Mouse (Mus musculus) CH12.LX (cell line): Measurements from ENCODE around the gene Rab43.
A peak's percentile ranks its signal among the peaks of the same experiment; 100 is the strongest.

Source experiments
- CTCF ChIP-seq, 2 experiments: IDR thresholded peaks in 1 of 2; conservative IDR thresholded peaks in 1 of 2; 2 replicates each; pipeline ENCODE4 v1.5.1; 2011 to 2012; ENCODE audit warnings: low read depth in 2 of 2, low read length in 2 of 2, improper control_type of control experiment in 1 of 2, inconsistent platforms in 1 of 2, mild to moderate bottlenecking in 1 of 2, moderate library complexity in 1 of 2
- E2F4 ChIP-seq: IDR thresholded peaks from 2 replicates; pipeline ENCODE4 v1.6.1; 2011; ENCODE audit warnings: low read depth, low read length, improper control_type of control experiment; ENCODE audit not compliant: insufficient replicate concordance
- HCFC1 ChIP-seq: IDR thresholded peaks from 2 replicates; pipeline ENCODE4 v1.6.1; 2012; ENCODE audit warnings: low read depth, mild to moderate bottlenecking, inconsistent platforms, low read length, improper control_type of control experiment
- JUN ChIP-seq: IDR thresholded peaks from 2 replicates; pipeline ENCODE4 v1.6.1; 2011; ENCODE audit warnings: low read depth, mild to moderate bottlenecking, low read length, improper control_type of control experiment, moderate library complexity; ENCODE audit not compliant: insufficient read depth
- MAX ChIP-seq: IDR thresholded peaks from 2 replicates; pipeline ENCODE4 v1.6.1; 2011; ENCODE audit warnings: low read length, improper control_type of control experiment
- MEF2A ChIP-seq: IDR thresholded peaks from 2 replicates; pipeline ENCODE4 v1.6.1; 2014; ENCODE audit warnings: low read depth, mild to moderate bottlenecking, inconsistent platforms, low read length, improper control_type of control experiment, borderline replicate concordance
- PAX5 ChIP-seq: IDR thresholded peaks from 2 replicates; pipeline ENCODE4 v1.6.1; 2012; ENCODE audit warnings: low read length, inconsistent platforms, mixed read lengths
- POLR2A ChIP-seq: IDR thresholded peaks from 2 replicates; pipeline ENCODE4 v1.6.1; 2011; ENCODE audit warnings: low read depth, mild to moderate bottlenecking, improper control_type of control experiment, low read length
- SIN3A ChIP-seq: IDR thresholded peaks from 2 replicates; pipeline ENCODE4 v1.6.1; 2012; ENCODE audit warnings: low read length, improper control_type of control experiment, inconsistent platforms
- ZKSCAN1 ChIP-seq: IDR thresholded peaks from 2 replicates; pipeline ENCODE4 v1.6.1; 2012; ENCODE audit warnings: low read depth, inconsistent platforms, low read length, improper control_type of control experiment, borderline replicate concordance

DNA sequence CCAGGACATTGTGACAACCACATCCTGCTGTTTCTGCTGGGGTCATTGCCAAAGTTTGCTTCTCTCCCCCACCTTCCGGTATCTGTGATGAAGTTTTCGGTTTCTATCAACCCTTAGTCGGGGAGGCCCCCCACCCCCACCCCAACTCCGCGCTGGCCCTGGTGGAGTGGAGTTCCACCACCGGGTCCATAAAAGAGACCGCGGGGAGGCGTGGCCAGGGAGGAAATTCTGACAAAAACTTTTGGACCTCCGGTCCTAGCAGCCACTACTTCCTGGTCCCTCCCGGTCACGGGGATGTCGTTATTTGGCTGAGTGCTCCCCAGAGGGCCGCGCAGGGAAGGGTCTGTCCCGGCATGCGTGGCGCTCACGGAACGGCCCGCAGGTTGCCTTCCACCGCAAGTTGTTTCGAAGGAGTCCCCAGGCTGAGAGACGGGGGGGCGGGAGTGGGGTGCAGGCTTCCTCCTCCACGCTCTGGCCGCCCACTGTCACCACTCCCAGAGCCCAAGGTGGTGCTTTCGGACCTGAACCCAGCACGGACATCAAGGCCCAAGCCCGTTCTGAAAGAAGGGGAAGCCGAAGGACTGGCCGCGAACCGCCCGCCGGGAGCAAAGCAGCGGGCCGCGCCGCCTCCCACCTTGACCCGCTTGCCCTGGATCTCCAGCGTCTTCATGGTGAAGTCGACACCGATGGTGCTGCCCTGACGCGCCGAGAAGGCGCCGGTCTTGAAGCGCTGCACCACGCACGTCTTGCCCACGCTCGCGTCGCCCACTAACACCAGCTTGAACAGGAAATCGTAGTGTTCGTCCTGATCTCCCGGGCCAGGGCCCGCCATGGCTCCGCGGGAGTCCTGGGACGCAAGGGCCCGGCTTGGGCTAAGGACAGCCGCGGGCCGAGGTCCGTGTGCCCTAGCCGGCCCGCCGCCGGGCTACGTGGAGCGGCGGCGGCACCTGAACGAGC lies 973 bp downstream of the Rab43 start:
- 0 out of 2 replicates have a peak, but pooled peaks have one; percentile 33 for TF ChIP-seq MAX
- TF ChIP-seq POLR2A = peak; percentile 46; the same call in 1 of the 2 replicates
- TF ChIP-seq HCFC1 = peak; percentile 34; the same call in 1 of the 2 replicates
- peak; percentile 46; the same call in 1 of the 2 replicates for TF ChIP-seq MEF2A
- no peak for TF ChIP-seq CTCF (conservative IDR thresholded peaks at IDR 0.05 in 1 of 2, IDR thresholded peaks at IDR 0.05 in 1 of 2; ENCODE audit: low read depth in 2 of 2, low read length in 2 of 2)
- TF ChIP-seq JUN = no peak
- no peak for TF ChIP-seq E2F4
- no peak for TF ChIP-seq PAX5
- TF ChIP-seq SIN3A = peak; percentile 70
- no peak for TF ChIP-seq ZKSCAN1
